Mouse (Mus musculus) embryonic stem cell, embryonic (primary cell): ENCODE measurements at regions not wholly inside any gene's neighbourhood (a gene's known extent, or its start where the extent isn't known, plus 50 kb on each side); places are given as distances from the start of the nearest gene placed in this dataset.

Source experiments
- CTCF ChIA-PET, 4 experiments: fragments of 300-600 bp in 2 of 4; fragments of 350-600 bp in 2 of 4; sonication (Branson Sonifier 250); formaldehyde crosslinking; loops; one replicate each; lab custom pipeline; 2022; ENCODE audit warnings: inconsistent platforms in 2 of 4; lab: Charles Lee
- POLR2A ChIA-PET, 4 experiments: fragments of 300-600 bp in 2 of 4; fragments of 350-600 bp in 2 of 4; sonication (Branson Sonifier 250); formaldehyde crosslinking; loops; one replicate each; lab custom pipeline; 2022; ENCODE audit warnings: antibody characterized with exemption in 4 of 4, inconsistent platforms in 1 of 4; lab: Charles Lee

DNA sequence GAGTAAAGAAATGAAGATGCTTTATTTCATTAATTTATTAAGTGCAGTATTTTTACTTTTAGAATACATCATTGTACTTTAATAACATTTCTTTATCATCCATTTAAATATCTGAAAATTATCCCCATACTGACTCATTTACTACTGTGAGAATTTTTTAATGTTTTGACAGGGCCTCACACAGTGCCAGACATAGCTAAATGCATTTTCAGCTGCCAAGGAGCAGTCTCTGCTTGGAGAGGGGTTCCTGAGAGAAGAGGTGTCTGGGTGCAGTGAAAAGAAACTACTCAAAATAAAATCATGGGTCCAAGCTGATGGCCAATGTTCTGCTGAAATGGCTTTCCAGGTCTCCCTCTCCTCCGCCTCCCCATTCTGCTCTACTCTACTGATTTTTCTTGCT is 1116.3 kb upstream of the Ppp6c start:
- POLR2A ChIA-PET = no interaction called here
- CTCF ChIA-PET = no interaction called here

DNA sequence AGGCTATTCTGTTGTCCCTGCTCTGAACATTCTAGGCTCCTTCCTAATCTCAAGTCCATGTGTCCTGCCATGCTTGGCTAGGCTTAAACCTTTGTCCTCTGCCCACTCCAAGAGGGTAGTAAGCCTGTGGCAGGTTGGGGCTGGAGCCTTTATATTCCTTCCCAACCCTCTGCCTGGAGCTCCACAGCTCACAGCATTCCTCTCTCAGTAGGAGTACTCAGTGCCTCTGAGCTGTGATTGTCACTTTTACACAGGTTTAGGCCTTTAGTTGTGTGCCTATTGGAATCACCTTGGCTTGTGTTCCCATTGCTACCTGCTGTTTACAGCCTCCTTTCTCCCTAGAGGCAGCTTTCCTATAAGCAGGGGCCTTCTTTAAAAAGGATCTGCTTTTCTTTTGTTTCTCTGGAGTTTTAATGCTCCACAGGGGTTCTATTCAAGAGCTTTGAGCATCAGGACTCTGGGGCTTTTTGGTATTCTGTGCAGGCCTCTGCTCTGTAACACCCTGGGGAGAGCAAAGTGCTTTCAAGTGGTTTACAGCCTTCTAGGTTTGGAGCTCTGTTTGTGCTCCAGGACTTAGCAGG is 1106.1 kb upstream of the Ppp6c start:
- POLR2A ChIA-PET = no interaction called here

DNA sequence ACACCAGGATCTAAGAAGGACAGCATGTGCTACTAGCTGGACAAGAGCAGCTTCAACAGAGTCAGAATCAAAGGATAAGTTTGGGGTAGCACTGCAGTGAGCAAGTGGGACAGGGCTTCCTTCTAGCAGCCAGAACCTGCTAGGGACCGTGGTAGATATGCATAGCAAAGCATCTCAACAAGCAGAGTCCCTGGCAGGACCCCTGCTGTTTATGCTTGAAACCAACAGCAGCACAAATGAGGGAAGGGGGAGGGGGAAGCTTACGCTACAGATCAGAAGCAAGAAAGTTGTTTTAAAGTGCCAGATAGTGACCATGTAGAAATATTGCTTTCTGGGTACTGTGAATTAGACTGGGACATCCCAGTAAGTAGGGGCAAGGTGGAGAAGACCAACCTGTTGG is 1095.3 kb upstream of the Ppp6c start:
- POLR2A ChIA-PET = interaction anchor here in 1 of 4 experiments (0.7 kb wide), 1 partner anchor 165 kb away, joined by 3 read pairs; no protein-coding TSS in a partner anchor
- CTCF ChIA-PET = no interaction called here

More for the DNA sequence above, 1106.1 kb upstream of the Ppp6c start:
- CTCF ChIA-PET = no interaction called here

DNA sequence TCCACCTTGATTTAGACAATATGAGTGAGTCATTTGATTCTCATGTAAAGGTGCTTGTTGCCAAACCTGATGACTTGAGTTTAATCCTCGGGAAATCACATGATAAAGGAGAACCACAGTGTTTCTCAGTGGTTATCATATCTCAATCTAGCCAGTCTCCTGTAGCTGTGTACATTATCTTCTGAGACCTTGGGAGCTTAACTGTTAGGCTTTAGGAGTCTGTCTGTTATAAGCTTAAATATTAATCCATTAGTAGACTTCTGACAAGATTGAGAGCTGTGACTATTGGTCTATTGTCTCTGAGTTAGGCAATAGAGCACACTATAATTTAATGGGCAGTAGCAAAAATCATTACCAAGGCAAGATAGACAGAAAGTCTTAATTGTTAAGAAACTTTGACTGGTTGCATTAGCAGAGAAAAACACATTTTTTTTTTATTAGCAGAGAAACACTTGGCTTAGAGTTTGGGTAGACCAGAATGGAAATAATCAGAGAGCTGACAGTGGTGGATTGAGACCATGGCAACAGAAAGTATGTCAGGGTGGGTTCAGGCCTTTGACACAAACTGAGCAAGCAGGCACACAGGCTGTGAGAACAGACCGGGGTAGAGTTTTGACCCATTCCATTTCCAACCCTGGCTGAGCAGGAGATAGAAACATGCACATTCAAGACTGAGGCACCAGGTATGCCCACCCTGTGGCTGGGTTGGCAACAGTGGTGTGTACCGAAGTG is 1094.6 kb upstream of the Ppp6c start:
- POLR2A ChIA-PET = no interaction called here
- CTCF ChIA-PET = no interaction called here
